Mouse (Mus musculus): ENCODE measurements around the gene Stxbp2. TPM values are rescaled to one million over a fixed set of nuclear protein-coding genes. Genes with fewer than 3 reads are reported as not detected.

Stxbp2 gene
- polyA plus RNA-seq, 1 experiment from 2014 or later: 19.8 TPM

GRCm38 (mm10) chr8:3646824-3647531 lies 16.2 kb downstream of the Stxbp2 start:
- no peak overlapping the region for H3K4me2 ChIP-seq (replicated peaks)
- H3K27ac ChIP-seq (replicated peaks): no peak overlapping the region
- no peak for ATAC-seq (ENCODE audit: low FRiP score, low read depth)
- H3K27me3 ChIP-seq: no peaks in the 10 kb centered on the region
- no peaks in the 10 kb centered on the region for H3K9me3 ChIP-seq
- H3K4me1 ChIP-seq: no peaks in the 10 kb centered on the region
- H3K9ac ChIP-seq (replicated peaks): no peak overlapping the region
- H3K4me3 ChIP-seq: no peak overlapping the region
- 81% methylated on average over 6 of the region's 6 CpGs for WGBS
- H3K36me3 ChIP-seq: no peaks in the 10 kb centered on the region

- Histone ChIP-seq H3K4me2 (replicated peaks) (no peak overlapping the region), H3K4me1 (no peaks in the 10 kb centered on the region), H3K27me3 (no peaks in the 10 kb centered on the region), H3K36me3 (no peaks in the 10 kb centered on the region), H3K4me3 (no peak overlapping the region), H3K9me3 (no peaks in the 10 kb centered on the region), H3K27ac (replicated peaks) (no peak overlapping the region), H3K9ac (replicated peaks) (no peak overlapping the region)
- WGBS: 77% methylated on average over 4 of the region's 4 CpGs
- ATAC-seq (ENCODE audit: low FRiP score, low read depth): no peak
These were observed 16.8 kb downstream of the Stxbp2 start for GRCm38 (mm10) chr8:3647561-3647960.

- H3K4me1 ChIP-seq: no peaks in the 10 kb centered on the region
- H3K4me3 ChIP-seq: no peak overlapping the region
- no peaks in the 10 kb centered on the region for H3K9me3 ChIP-seq
- ATAC-seq (ENCODE audit: low FRiP score, low read depth): no peak
- no peaks in the 10 kb centered on the region for H3K36me3 ChIP-seq
- 73% methylated on average over 2 of the region's 2 CpGs for WGBS
- H3K9ac ChIP-seq (replicated peaks): no peak overlapping the region
- H3K27ac ChIP-seq (replicated peaks): no peak overlapping the region
- H3K27me3 ChIP-seq: no peaks in the 10 kb centered on the region
- no peak overlapping the region for H3K4me2 ChIP-seq (replicated peaks)
These were observed 17.5 kb downstream of the Stxbp2 start for GRCm38 (mm10) chr8:3648268-3648667.

GRCm38 (mm10) chr8:3648990-3649389 lies 18.2 kb downstream of the Stxbp2 start:
- no peaks in the 10 kb centered on the region for H3K4me1 ChIP-seq
- no peak overlapping the region for H3K4me2 ChIP-seq (replicated peaks)
- no peak for ATAC-seq (ENCODE audit: low FRiP score, low read depth)
- no peaks in the 10 kb centered on the region for H3K9me3 ChIP-seq
- no peak overlapping the region for H3K9ac ChIP-seq (replicated peaks)
- WGBS: 36% methylated on average over 1 of the region's 1 CpGs
- H3K4me3 ChIP-seq: no peak overlapping the region
- no peak overlapping the region for H3K27ac ChIP-seq (replicated peaks)
- H3K27me3 ChIP-seq: no peaks in the 10 kb centered on the region
- no peaks in the 10 kb centered on the region for H3K36me3 ChIP-seq

GRCm38 (mm10) chr8:3652845-3653244 lies 22.1 kb downstream of the Stxbp2 start:
- Histone ChIP-seq H3K27ac (replicated peaks) (no peak overlapping the region), H3K4me1 (peaks cover 8% of the 10 kb centered on the region), H3K4me2 (replicated peaks) (no peak overlapping the region), H3K4me3 (no peak overlapping the region), H3K27me3 (no peaks in the 10 kb centered on the region), H3K36me3 (no peaks in the 10 kb centered on the region), H3K9me3 (no peaks in the 10 kb centered on the region), H3K9ac (replicated peaks) (no peak overlapping the region)
- WGBS: 68% methylated on average over 3 of the region's 3 CpGs
- ATAC-seq (ENCODE audit: low FRiP score, low read depth): no peak

- H3K4me1 ChIP-seq: peaks cover 8% of the 10 kb centered on the region
- no peaks in the 10 kb centered on the region for H3K36me3 ChIP-seq
- no peaks in the 10 kb centered on the region for H3K27me3 ChIP-seq
- 77% methylated on average over 11 of the region's 11 CpGs for WGBS
- no peak for ATAC-seq (ENCODE audit: low FRiP score, low read depth)
- H3K4me2 ChIP-seq (replicated peaks): no peak overlapping the region
- no peak overlapping the region for H3K9ac ChIP-seq (replicated peaks)
- no peak overlapping the region for H3K27ac ChIP-seq (replicated peaks)
- no peak overlapping the region for H3K4me3 ChIP-seq
- no peaks in the 10 kb centered on the region for H3K9me3 ChIP-seq
These were observed 24.2 kb downstream of the Stxbp2 start for GRCm38 (mm10) chr8:3654726-3655508.

GRCm38 (mm10) chr8:3655526-3655925 lies 24.8 kb downstream of the Stxbp2 start, which contains the start of gene Retn:
TSS of gene Retn (plus strand) at chr8:3655770.
- no peak within 1 kb of the TSS for H3K9ac ChIP-seq (replicated peaks)
- 69% methylated on average over 3 of the region's 3 CpGs for WGBS
- no peak for ATAC-seq (ENCODE audit: low FRiP score, low read depth)

GRCm38 (mm10) chr8:3656725-3657381 lies 26.1 kb downstream of the Stxbp2 start:
- WGBS: 21% methylated on average over 7 of the region's 7 CpGs
- Histone ChIP-seq H3K4me3 (peak overlapping the region; percentile 18), H3K4me1 (peaks cover 8% of the 10 kb centered on the region), H3K36me3 (no peaks in the 10 kb centered on the region), H3K27me3 (no peaks in the 10 kb centered on the region), H3K9ac (replicated peaks) (peak overlapping the region; percentile 41), H3K9me3 (no peaks in the 10 kb centered on the region), H3K27ac (replicated peaks) (no peak overlapping the region), H3K4me2 (replicated peaks) (peak overlapping the region; percentile 42)
- peak; percentile 72 for ATAC-seq (ENCODE audit: low FRiP score, low read depth)

More at GRCm38 (mm10) chr8:3655526-3655925, 24.8 kb downstream of the Stxbp2 start, which contains the start of gene Retn:
- Histone ChIP-seq H3K27me3 (no peaks in the 10 kb centered on the region), H3K36me3 (no peaks in the 10 kb centered on the region), H3K4me2 (replicated peaks) (no peak within 1 kb of the TSS), H3K4me1 (peaks cover 8% of the 10 kb centered on the region), H3K4me3 (no peak within 1 kb of the TSS), H3K9me3 (no peaks in the 10 kb centered on the region), H3K27ac (replicated peaks) (no peak within 1 kb of the TSS)

GRCm38 (mm10) chr8:3660889-3661288 lies 30.1 kb downstream of the Stxbp2 start:
- peaks cover 8% of the 10 kb centered on the region for H3K4me1 ChIP-seq
- no peaks in the 10 kb centered on the region for H3K27me3 ChIP-seq
- WGBS: 86% methylated on average over 8 of the region's 8 CpGs
- ATAC-seq (ENCODE audit: low FRiP score, low read depth): no peak
- H3K9me3 ChIP-seq: no peaks in the 10 kb centered on the region
- no peak overlapping the region for H3K27ac ChIP-seq (replicated peaks)
- H3K9ac ChIP-seq (replicated peaks): no peak overlapping the region
- no peak overlapping the region for H3K4me3 ChIP-seq
- no peaks in the 10 kb centered on the region for H3K36me3 ChIP-seq
- no peak overlapping the region for H3K4me2 ChIP-seq (replicated peaks)

- no peak overlapping the region for H3K4me2 ChIP-seq (replicated peaks)
- no peaks in the 10 kb centered on the region for H3K27me3 ChIP-seq
- no peaks in the 10 kb centered on the region for H3K9me3 ChIP-seq
- no peak overlapping the region for H3K27ac ChIP-seq (replicated peaks)
- no peak overlapping the region for H3K9ac ChIP-seq (replicated peaks)
- no peak for ATAC-seq (ENCODE audit: low FRiP score, low read depth)
- no peaks in the 10 kb centered on the region for H3K4me1 ChIP-seq
- 65% methylated on average over 5 of the region's 5 CpGs for WGBS
- no peaks in the 10 kb centered on the region for H3K36me3 ChIP-seq
- no peak overlapping the region for H3K4me3 ChIP-seq
These were observed 33.6 kb downstream of the Stxbp2 start for GRCm38 (mm10) chr8:3664405-3664804.

GRCm38 (mm10) chr8:3665507-3665906 lies 34.8 kb downstream of the Stxbp2 start, which contains the start of gene Mcemp1:
TSS of gene Mcemp1 (plus strand) at chr8:3665754.
- Histone ChIP-seq H3K4me3 (no peak within 1 kb of the TSS), H3K27ac (replicated peaks) (no peak within 1 kb of the TSS), H3K4me1 (no peaks in the 10 kb centered on the region), H3K9ac (replicated peaks) (no peak within 1 kb of the TSS), H3K4me2 (replicated peaks) (no peak within 1 kb of the TSS), H3K27me3 (no peaks in the 10 kb centered on the region), H3K36me3 (no peaks in the 10 kb centered on the region), H3K9me3 (no peaks in the 10 kb centered on the region)
- ATAC-seq (ENCODE audit: low FRiP score, low read depth): no peak
- 78% methylated on average over 6 of the region's 6 CpGs for WGBS

- 85% methylated on average over 2 of the region's 2 CpGs for WGBS
- Histone ChIP-seq H3K9ac (replicated peaks) (no peak overlapping the region), H3K4me1 (peaks cover 5% of the 10 kb centered on the region; the same call in 1 of the 2 replicates), H3K36me3 (no peaks in the 10 kb centered on the region), H3K9me3 (no peaks in the 10 kb centered on the region), H3K27ac (replicated peaks) (no peak overlapping the region), H3K4me3 (no peak overlapping the region), H3K27me3 (no peaks in the 10 kb centered on the region), H3K4me2 (replicated peaks) (no peak overlapping the region)
- ATAC-seq (ENCODE audit: low FRiP score, low read depth): no peak
These were observed 39.6 kb downstream of the Stxbp2 start for GRCm38 (mm10) chr8:3670388-3670787.
